Mouse (Mus musculus) lung, adult 2 months (tissue): ENCODE data around the gene Tnik. TPM values are rescaled to one million over a fixed set of nuclear protein-coding genes. Genes with fewer than 3 reads are reported as not detected.

Source experiments
- DNase-seq: peaks from one replicate; pipeline ENCODE4 v3.0.0; 2022
- H3K4me1 ChIP-seq: fragments of 200-500 bp; 2 replicates; pipeline ENCODE4 v1.6.1; 2011; ENCODE audit warnings: low read length; ENCODE audit not compliant: control insufficient read depth, insufficient read depth
- H3K4me3 ChIP-seq: fragments of 200-500 bp; replicated peaks from 2 replicates; pipeline ENCODE3; 2011; ENCODE audit warnings: low read depth, mild to moderate bottlenecking, control low read depth, low read length; ENCODE audit errors: extremely low read depth
- CTCF ChIP-seq: fragments of 200-500 bp; IDR thresholded peaks from 2 replicates; pipeline ENCODE4 v1.5.1; 2011; ENCODE audit warnings: mild to moderate bottlenecking, low read length, control low read depth; ENCODE audit not compliant: insufficient read depth
- POLR2A ChIP-seq: fragments of 200-500 bp; IDR thresholded peaks from 2 replicates; pipeline ENCODE4 v1.6.1; 2011; ENCODE audit warnings: low read depth, mild to moderate bottlenecking, control low read depth, low read length, borderline replicate concordance; ENCODE audit errors: extremely low read depth
- WGBS: fragments of 180-500 bp; shearing (Covaris S2); methylation state at CpG from one replicate; pipeline ENCODE4 v1.1.7; 2018; 5-methylcytosine and 5-hydroxymethylcytosine counted together
- polyA plus RNA-seq: library from polyadenylated mRNA; depleted of rRNA; stranded (reverse); fragments of >200 nt; gene quantifications from 2 replicates; pipeline ENCODE4 v1.2.3, GENCODE M21; 2012

Tnik gene
- polyA plus RNA-seq, 1 experiment, result 11.8 TPM

GRCm38 (mm10) chr3:28343204-28343603 is 80.2 kb downstream of the Tnik start:
- TF ChIP-seq CTCF (no peak), POLR2A (no peak)
- 87% methylated on average over 3 of the region's 3 CpGs for WGBS
- DNase-seq, result no peak
- Histone ChIP-seq H3K4me1 (peaks cover 3% of the 10 kb centered on the region), H3K4me3 (no peak overlapping the region)

DNA sequence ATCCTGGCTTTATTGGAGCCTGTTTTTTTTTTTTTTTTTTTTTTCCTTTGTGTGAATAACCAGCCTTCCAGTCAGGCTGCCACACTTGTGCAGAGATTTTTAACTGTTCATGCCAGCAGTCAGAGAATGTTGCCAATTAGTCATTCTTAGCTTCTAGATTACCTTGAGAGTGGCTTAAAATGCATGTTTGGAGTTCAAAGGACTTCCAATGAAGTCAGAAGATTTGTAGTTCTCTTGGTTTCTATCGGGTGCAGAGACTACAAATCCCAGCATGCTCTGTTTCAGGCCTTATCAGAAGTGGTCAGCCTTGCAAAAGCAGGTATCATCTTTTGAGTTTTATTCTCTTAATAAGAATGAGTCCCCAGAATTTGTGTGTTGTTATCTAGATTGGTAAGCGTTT is 80.6 kb downstream of the Tnik start:
- peaks cover 3% of the 10 kb centered on the region for H3K4me1 ChIP-seq
- H3K4me3 ChIP-seq, result no peak overlapping the region
- no peak for DNase-seq
- 72% methylated on average over 2 of the region's 2 CpGs for WGBS
- TF ChIP-seq CTCF, result no peak
- TF ChIP-seq POLR2A, result no peak

DNA sequence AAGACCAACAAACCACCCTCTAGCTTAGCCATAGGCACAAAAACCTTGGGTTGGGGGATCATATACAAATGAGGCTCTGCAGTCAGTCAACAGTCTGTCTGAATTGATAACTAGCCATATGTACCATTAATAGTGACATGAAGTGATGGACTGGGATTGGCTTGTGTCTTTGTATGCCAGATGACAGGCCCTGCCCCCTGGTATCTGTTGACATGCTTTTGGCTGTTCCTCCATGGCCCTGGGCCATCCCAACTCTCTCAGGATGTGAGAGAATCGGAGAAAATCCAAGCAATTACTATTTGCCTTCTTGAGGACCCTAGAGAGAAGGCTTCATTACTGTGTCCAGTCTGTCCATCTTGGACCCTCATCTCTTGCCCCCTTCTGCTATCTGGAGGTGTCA is 82.4 kb downstream of the Tnik start:
- WGBS, result 56% methylated on average over 1 of the region's 1 CpGs
- TF ChIP-seq CTCF (no peak), POLR2A (no peak)
- Histone ChIP-seq H3K4me3 (no peak overlapping the region), H3K4me1 (peaks cover 3% of the 10 kb centered on the region)
- DNase-seq, result no peak

DNA sequence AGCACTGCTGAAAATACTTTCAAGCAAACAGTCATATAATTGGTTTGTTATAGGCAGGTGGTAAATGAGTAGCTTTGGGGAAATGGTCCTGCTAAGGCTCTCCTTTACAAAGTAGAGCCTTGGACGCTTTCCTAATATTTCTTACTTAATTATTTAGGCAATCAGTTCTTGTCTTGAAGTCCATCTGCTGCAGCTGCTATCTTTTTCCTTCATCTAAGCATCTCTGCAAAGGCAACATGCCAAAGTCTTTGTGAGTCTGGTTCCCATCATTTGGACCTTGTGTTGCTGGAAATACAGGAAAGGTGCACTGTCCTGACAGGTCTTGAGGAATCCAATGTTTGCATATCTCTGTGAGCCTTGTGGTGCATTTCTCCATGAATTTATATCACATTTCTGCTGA is 82.9 kb downstream of the Tnik start:
- H3K4me3 ChIP-seq, result no peak overlapping the region
- peaks cover 3% of the 10 kb centered on the region for H3K4me1 ChIP-seq
- WGBS, result 66% methylated on average over 1 of the region's 1 CpGs
- TF ChIP-seq CTCF (no peak), POLR2A (no peak)
- DNase-seq, result no peak

DNA sequence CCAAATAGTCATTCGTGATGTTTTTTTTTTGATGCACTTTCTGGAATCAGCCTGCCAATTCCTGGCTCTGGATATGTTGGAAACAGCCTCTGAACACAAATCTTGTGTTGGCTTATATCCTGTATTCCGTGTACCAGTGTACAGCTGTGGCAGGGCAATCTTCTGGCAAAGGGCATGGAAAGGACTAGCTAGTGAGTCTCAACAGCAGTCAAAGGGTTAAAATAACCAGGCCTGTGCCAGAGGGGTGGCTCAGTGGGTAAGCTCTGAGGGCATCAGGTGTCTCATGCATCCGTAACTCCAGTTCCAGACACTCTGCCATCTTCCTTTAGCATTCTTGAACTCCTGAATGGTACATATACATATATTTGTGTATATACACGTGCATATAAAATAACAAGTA is 83.5 kb downstream of the Tnik start:
- Histone ChIP-seq H3K4me1 (peaks cover 3% of the 10 kb centered on the region), H3K4me3 (no peak overlapping the region)
- 77% methylated on average over 4 of the region's 4 CpGs for WGBS
- TF ChIP-seq CTCF (no peak), POLR2A (no peak)
- DNase-seq, result no peak

- H3K4me1 ChIP-seq, result peaks cover 3% of the 10 kb centered on the region
- H3K4me3 ChIP-seq, result no peak overlapping the region
- DNase-seq, result no peak
- 97% methylated on average over 1 of the region's 1 CpGs for WGBS
- TF ChIP-seq POLR2A, result no peak
- TF ChIP-seq CTCF, result no peak
Measured at GRCm38 (mm10) chr3:28348746-28349145, 85.7 kb downstream of the Tnik start.

- WGBS, result 56% methylated on average over 10 of the region's 10 CpGs
- Histone ChIP-seq H3K4me1 (peaks cover 3% of the 10 kb centered on the region), H3K4me3 (no peak overlapping the region)
- DNase-seq, result no peak
- no peak for TF ChIP-seq CTCF
- TF ChIP-seq POLR2A, result no peak
Measured at GRCm38 (mm10) chr3:28350147-28350801, 87.3 kb downstream of the Tnik start.

DNA sequence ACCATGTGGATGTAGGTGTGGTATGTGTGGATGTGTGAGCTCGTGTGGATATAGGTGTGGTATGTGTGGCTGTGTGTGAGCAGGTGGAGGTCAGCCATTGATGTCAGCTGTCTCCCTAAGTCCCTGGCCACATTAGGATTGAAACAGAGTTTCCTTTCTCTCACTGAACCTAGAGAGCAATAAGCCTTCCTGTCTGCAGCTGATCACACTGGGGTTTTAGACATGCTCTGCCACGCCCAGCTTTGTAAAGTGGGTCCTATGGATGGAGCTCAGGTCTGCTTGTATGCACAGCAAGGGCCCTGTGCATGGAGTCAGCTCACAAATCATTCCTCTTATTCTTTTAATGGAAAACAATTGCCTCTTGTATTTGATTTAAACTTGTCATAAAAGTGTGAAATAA is 95.4 kb downstream of the Tnik start:
- 78% methylated on average over 2 of the region's 2 CpGs for WGBS
- TF ChIP-seq POLR2A, result no peak
- no peak for TF ChIP-seq CTCF
- Histone ChIP-seq H3K4me3 (no peak overlapping the region), H3K4me1 (peaks cover 10% of the 10 kb centered on the region)
- no peak for DNase-seq

GRCm38 (mm10) chr3:28359138-28359537 is 96.1 kb downstream of the Tnik start:
- 35% methylated on average over 6 of the region's 6 CpGs for WGBS
- no peak for DNase-seq
- TF ChIP-seq POLR2A (no peak), CTCF (no peak)
- peaks cover 10% of the 10 kb centered on the region for H3K4me1 ChIP-seq
- H3K4me3 ChIP-seq, result no peak overlapping the region

GRCm38 (mm10) chr3:28361056-28361455 is 98.0 kb downstream of the Tnik start:
- DNase-seq, result no peak
- H3K4me3 ChIP-seq, result no peak overlapping the region
- TF ChIP-seq POLR2A (no peak), CTCF (no peak)
- 87% methylated on average over 6 of the region's 6 CpGs for WGBS
- peaks cover 10% of the 10 kb centered on the region for H3K4me1 ChIP-seq
